Mouse (Mus musculus) heart, embryonic 11.5 days (tissue): ENCODE measurements around the gene Bnc2. TPM values are rescaled to one million over a fixed set of nuclear protein-coding genes. Genes with fewer than 3 reads are reported as not detected.

Experiments used
- ATAC-seq: fragments of 200-750 bp; cut with Nextera tagmentation; replicated peaks from 2 replicates; pipeline ENCODE4 v1.8.0; 2017; ENCODE audit warnings: moderate library complexity; ENCODE audit not compliant: insufficient number of reproducible peaks, low FRiP score, low TSS enrichment
- H3K27ac ChIP-seq: fragments of 300-500 bp; sonication (generic); 2 replicates; pipeline ENCODE4 v1.5.1; 2014; ENCODE audit warnings: mild to moderate bottlenecking, low read depth, low read length
- H3K27me3 ChIP-seq: fragments of 300-500 bp; sonication (generic); 2 replicates; pipeline ENCODE4 v1.6.1; 2014; ENCODE audit warnings: mild to moderate bottlenecking, low read length, mixed read lengths; ENCODE audit not compliant: control insufficient read depth, insufficient read depth
- H3K36me3 ChIP-seq: fragments of 300-500 bp; sonication (generic); 2 replicates; pipeline ENCODE4 v1.6.1; 2014; ENCODE audit warnings: mild to moderate bottlenecking, low read length, moderate library complexity, mixed read lengths; ENCODE audit not compliant: control insufficient read depth, insufficient read depth
- H3K4me1 ChIP-seq: fragments of 300-500 bp; sonication (generic); 2 replicates; pipeline ENCODE4 v1.6.1; 2014; ENCODE audit warnings: low read length; ENCODE audit not compliant: control insufficient read depth, insufficient read depth
- H3K4me2 ChIP-seq: fragments of 300-500 bp; sonication (generic); 2 replicates; pipeline ENCODE4 v1.6.1; 2014; ENCODE audit warnings: mild to moderate bottlenecking, moderate library complexity
- H3K4me3 ChIP-seq: fragments of 300-500 bp; sonication (generic); 2 replicates; pipeline ENCODE4 v1.5.1; 2014; ENCODE audit warnings: low read depth, low read length
- H3K9ac ChIP-seq: fragments of 300-500 bp; sonication (generic); 2 replicates; pipeline ENCODE4 v1.6.1; 2014; ENCODE audit warnings: mild to moderate bottlenecking, low read depth, low read length, moderate library complexity
- H3K9me3 ChIP-seq: fragments of 300-500 bp; sonication (generic); replicated peaks from 2 replicates; pipeline ENCODE4 v1.6.1; 2016; ENCODE audit warnings: low read length; ENCODE audit not compliant: control insufficient read depth
- WGBS: fragments of 180-500 bp; shearing (Covaris S2); extraction: QIAGEN DNeasy Blood & Tissue Kit; methylation state at CpG from one replicate; pipeline ENCODE4 v1.1.7; 2014; ENCODE audit not compliant: insufficient replicate concordance; 5-methylcytosine and 5-hydroxymethylcytosine counted together
- polyA plus RNA-seq: library from polyadenylated mRNA; unstranded; fragments of >200 nt; fragmentation: Nextera tagmentation; extraction: Ambion mirVana; gene quantifications from 2 replicates; pipeline ENCODE4 v1.2.1, GENCODE M21; 2014

Bnc2 gene
- polyA plus RNA-seq, 1 experiment from 2014 or later: 2.9 TPM

DNA sequence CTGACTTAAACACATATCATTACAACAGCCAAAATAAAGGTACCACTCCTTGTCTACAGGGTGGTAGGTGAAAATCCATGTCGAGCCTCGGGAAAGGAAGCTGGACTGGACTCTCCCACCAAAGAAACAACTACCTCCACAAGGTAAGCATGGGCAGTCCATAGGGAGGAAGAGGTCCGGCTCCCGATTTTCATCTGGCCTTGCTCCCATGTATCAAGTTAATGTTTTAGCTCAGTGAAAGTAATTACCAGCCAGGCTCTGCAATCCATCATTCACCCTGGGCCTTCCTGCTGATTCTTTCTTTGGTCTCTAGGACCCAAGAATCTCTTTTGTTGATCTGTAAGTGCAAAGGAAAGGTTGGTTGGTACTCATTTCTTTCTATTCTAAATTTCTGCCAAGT lies 65.2 kb downstream of the Bnc2 start:
- Histone ChIP-seq H3K4me3 (no peak overlapping the region), H3K4me1 (no peaks in the 10 kb centered on the region), H3K9me3 (no peaks in the 10 kb centered on the region), H3K36me3 (no peaks in the 10 kb centered on the region), H3K4me2 (no peak overlapping the region), H3K27ac (no peak overlapping the region), H3K27me3 (no peaks in the 10 kb centered on the region), H3K9ac (no peak overlapping the region)
- 70% methylated on average over 4 of the region's 4 CpGs for WGBS
- no peak for ATAC-seq

DNA sequence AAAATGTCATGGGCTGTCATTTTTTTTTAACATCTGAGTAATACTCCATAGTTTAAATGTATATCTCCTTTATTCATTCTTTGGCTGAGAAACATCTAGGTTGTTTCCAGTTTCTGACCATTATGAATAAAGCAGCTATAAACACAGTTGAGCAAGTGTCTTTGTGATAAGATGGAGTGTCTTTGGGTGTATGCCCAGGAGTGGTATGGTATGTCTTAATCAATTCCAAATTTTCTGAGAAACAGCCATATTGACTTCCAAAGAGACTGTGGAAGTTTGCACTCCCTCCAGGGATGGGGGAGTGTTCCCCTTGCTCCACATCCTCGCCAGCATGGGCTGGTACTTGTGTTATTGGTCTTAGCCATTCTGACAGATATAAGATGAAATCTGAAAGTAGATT lies 70.6 kb downstream of the Bnc2 start:
- no peaks in the 10 kb centered on the region for H3K4me1 ChIP-seq
- no peak overlapping the region for H3K4me3 ChIP-seq
- no peaks in the 10 kb centered on the region for H3K36me3 ChIP-seq
- 50% methylated on average over 1 of the region's 1 CpGs for WGBS
- H3K27me3 ChIP-seq: no peaks in the 10 kb centered on the region
- no peak overlapping the region for H3K4me2 ChIP-seq
- H3K9me3 ChIP-seq: no peaks in the 10 kb centered on the region
- no peak for ATAC-seq
- H3K9ac ChIP-seq: no peak overlapping the region
- H3K27ac ChIP-seq: no peak overlapping the region

DNA sequence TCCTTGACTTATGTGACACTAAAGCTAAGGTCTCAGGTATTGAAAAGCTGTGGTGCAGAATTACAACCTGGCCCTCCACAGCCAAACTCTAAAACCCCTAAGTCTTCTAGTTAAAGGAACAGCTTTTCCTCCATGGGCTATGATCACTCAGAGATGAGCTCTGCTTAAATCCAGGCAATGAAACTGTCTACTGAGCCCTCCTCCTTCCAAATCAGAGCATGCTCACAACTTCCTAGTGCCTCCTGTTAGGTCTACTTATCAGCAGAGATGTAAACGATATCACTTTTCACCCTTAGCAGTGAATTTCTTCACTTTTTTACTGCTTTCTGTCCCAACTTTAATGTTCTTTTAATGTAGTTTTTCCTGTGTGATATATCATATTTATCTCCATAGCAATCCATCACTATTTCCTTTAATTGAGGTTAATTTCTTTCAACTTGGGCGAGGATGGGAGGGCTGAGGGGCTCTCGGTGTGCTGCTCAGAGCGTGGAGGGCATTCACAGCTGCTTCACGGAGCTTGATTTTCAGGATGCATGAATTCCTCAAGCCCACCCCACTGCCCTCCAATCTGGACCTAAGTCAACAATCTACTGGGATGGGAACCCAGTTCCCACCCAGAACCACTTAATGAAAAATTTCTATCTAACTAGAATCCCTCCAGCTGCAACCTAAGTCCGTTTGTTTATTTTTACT lies 94.7 kb downstream of the Bnc2 start:
- 51% methylated on average over 6 of the region's 6 CpGs for WGBS
- H3K27ac ChIP-seq: no peak overlapping the region
- no peaks in the 10 kb centered on the region for H3K27me3 ChIP-seq
- no peak overlapping the region for H3K4me2 ChIP-seq
- no peaks in the 10 kb centered on the region for H3K9me3 ChIP-seq
- H3K9ac ChIP-seq: no peak overlapping the region
- no peak overlapping the region for H3K4me3 ChIP-seq
- H3K36me3 ChIP-seq: no peaks in the 10 kb centered on the region
- ATAC-seq: no peak
- no peaks in the 10 kb centered on the region for H3K4me1 ChIP-seq

DNA sequence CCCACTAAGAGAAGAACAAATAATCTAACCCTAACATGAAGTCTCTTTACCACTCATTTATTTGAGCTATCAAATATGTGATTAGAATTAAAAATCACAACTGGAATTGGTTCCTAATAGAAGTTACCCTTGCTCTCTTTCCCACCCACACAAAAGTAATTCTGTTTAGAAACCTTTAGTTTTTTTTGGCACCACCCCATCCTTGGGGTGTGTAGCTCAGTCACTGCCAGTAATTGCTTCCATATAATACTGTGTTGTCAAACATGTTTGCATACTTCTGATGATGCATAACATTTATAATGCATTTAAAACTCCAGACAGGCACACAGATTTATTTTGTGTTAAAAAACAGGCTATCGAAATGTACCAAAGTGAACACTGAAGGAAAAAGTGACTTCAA lies 96.8 kb downstream of the Bnc2 start:
- Histone ChIP-seq H3K36me3 (no peaks in the 10 kb centered on the region), H3K9ac (no peak overlapping the region), H3K4me3 (no peak overlapping the region), H3K27me3 (no peaks in the 10 kb centered on the region), H3K4me2 (no peak overlapping the region), H3K4me1 (no peaks in the 10 kb centered on the region), H3K9me3 (no peaks in the 10 kb centered on the region), H3K27ac (no peak overlapping the region)
- no peak for ATAC-seq
- 85% methylated on average over 1 of the region's 1 CpGs for WGBS

DNA sequence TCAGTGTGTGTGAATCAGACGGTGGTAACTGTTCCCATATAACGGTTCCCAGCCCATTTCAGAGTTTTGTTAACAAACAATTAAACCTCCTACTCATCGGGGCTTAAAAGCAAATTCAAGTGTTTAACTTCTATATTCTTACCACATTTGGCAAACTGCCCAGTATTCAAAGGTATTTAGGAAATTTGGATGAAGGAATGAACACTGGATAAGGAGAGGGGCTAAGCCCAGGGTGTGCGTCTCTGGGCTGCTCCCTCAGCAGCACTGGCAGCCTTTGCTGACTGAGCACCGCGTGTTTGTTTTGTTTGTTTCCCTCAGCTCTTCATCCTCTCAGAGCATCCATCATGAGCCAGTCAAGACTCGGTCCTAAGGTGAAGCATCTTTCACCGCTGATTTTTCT lies 109.0 kb downstream of the Bnc2 start:
- Histone ChIP-seq H3K27me3 (no peaks in the 10 kb centered on the region), H3K9ac (no peak overlapping the region), H3K27ac (no peak overlapping the region), H3K4me1 (no peaks in the 10 kb centered on the region), H3K4me3 (no peak overlapping the region), H3K9me3 (no peaks in the 10 kb centered on the region), H3K36me3 (no peaks in the 10 kb centered on the region), H3K4me2 (no peak overlapping the region)
- WGBS: 61% methylated on average over 8 of the region's 8 CpGs
- no peak for ATAC-seq

DNA sequence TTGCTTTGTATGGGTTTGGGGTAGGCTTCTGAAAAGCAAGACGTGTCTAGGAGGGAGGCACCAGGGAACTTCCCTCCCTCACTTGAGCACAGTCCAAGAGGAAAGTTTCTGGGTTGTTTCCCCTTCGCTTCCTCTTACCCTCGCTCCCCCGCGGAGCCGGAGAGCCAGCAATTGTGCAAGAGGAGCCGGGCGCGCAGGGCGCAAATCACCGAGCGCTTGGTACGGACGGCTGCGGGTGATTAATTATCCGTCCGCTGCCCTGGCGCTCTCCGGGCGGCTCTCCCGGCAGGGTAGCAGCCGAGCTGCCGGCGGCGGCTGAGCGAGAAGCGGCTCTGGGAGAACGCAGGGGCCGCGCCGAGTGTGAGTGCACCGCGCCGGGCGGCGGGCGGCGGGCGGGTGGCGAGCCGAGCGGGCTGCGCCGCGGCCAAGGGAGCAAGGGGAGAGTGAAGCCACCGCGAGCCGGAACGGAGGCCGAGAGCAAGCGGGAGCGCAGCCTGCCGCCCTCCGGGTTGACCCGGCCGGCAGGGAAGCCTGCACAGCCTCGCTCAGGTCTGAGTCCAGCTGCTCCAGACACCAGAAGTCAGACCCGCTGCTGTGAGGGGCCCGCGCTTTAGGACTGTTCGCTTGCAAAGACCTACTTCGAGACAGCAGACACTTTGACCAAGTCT lies 129.7 kb downstream of the Bnc2 start:
- under 1% methylated on average over 60 of the region's 62 CpGs for WGBS

DNA sequence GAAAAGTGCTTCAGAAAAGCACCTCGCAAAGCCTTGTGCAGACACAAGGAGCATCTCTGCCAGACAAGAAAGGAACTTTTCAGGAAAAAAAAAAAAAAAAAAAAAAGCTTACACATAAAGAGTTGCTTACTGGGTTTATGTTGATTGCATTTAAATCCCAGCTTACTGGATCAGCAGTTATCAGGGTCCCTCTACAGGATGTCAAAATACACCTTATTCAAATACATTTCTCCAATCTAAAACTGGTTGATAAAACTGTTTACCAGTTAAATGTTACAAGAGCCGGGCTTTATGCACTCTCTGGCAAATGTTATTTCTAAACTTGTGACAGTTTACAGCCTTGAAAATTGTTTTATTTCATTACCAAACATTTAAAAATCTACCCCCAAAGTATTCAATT lies 130.4 kb downstream of the Bnc2 start:
- Histone ChIP-seq H3K9ac (no peak overlapping the region), H3K27ac (no peak overlapping the region), H3K4me1 (peaks cover 2% of the 10 kb centered on the region; the same call in 1 of the 2 replicates), H3K4me3 (peak overlapping the region; percentile 64), H3K27me3 (no peaks in the 10 kb centered on the region), H3K9me3 (no peaks in the 10 kb centered on the region), H3K36me3 (no peaks in the 10 kb centered on the region), H3K4me2 (peak overlapping the region; percentile 64)
- WGBS: 40% methylated on average over 2 of the region's 2 CpGs
- ATAC-seq: no peak

More for the DNA sequence above, 129.7 kb downstream of the Bnc2 start:
- ATAC-seq: peak; percentile 77
- peak overlapping the region; percentile 58; the same call in 1 of the 2 replicates for H3K27ac ChIP-seq
- no peaks in the 10 kb centered on the region for H3K36me3 ChIP-seq
- no peaks in the 10 kb centered on the region for H3K9me3 ChIP-seq
- no peaks in the 10 kb centered on the region for H3K27me3 ChIP-seq
- H3K4me2 ChIP-seq: peak overlapping the region; percentile 64
- peaks cover 2% of the 10 kb centered on the region; the same call in 1 of the 2 replicates for H3K4me1 ChIP-seq
- H3K9ac ChIP-seq: peak overlapping the region; percentile 80
- H3K4me3 ChIP-seq: peak overlapping the region; percentile 64

DNA sequence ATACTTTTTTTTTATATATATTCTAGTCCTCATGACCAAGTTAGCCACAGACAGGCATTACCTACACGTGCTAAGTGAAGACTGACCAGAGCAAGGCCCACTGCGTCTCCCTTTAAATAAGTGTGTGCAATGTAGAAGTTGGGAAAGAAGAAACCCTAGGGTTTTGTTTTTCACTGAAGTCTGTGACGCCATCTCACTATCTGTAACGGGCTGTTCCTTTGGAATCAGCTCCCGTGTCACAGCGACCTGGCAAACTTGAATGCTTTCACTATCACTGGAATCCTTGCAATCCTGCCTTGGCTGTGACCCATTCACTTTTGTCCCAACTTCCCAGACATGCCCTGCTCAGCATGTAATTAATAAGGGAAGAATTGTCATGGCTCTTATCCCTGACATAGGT lies 134.5 kb downstream of the Bnc2 start:
- H3K9me3 ChIP-seq: no peaks in the 10 kb centered on the region
- H3K9ac ChIP-seq: no peak overlapping the region
- no peak overlapping the region for H3K27ac ChIP-seq
- no peaks in the 10 kb centered on the region for H3K36me3 ChIP-seq
- H3K27me3 ChIP-seq: no peaks in the 10 kb centered on the region
- H3K4me3 ChIP-seq: no peak overlapping the region
- no peaks in the 10 kb centered on the region for H3K4me1 ChIP-seq
- ATAC-seq: no peak
- no peak overlapping the region for H3K4me2 ChIP-seq
- WGBS: 49% methylated on average over 6 of the region's 6 CpGs

DNA sequence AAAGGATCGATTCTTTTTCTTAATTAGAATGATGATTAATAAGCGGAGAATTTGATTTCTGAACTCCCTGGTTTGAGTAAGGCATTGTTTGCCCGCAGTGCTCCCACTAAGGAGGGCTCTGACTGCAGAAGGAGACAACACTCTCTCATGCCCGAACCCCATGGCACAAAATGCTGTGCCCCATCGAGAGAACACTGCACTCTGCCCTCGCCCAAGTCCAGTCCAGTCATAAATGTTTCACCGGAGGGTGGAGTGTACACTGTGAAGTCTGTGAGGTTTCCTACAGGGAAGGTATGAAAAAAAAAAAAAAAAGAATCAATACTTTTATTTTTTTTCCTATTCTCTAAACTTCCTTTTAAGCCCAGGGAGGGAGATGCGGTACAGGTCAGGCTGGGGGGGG lies 135.7 kb downstream of the Bnc2 start:
- Histone ChIP-seq H3K9ac (no peak overlapping the region), H3K4me2 (no peak overlapping the region), H3K9me3 (no peaks in the 10 kb centered on the region), H3K4me1 (no peaks in the 10 kb centered on the region), H3K4me3 (no peak overlapping the region), H3K27me3 (no peaks in the 10 kb centered on the region), H3K36me3 (no peaks in the 10 kb centered on the region), H3K27ac (no peak overlapping the region)
- ATAC-seq: no peak
- WGBS: 84% methylated on average over 8 of the region's 8 CpGs
